Mouse (Mus musculus): ENCODE measurements around the gene E130114P18Rik. TPM values are rescaled to one million over a fixed set of nuclear protein-coding genes. Genes with fewer than 3 reads are reported as not detected.

E130114P18Rik gene
- total and polyA plus RNA-seq, 2 experiments from 2014 or later: 13.5 to 13.7 TPM

GRCm38 (mm10) chr4:97597443-97597842, 180.4 kb downstream of the E130114P18Rik start:
- no peak overlapping the region for H3K4me2 ChIP-seq (ENCODE audit: low read depth, low read length, poor library complexity, severe bottlenecking)
- ATAC-seq (ENCODE audit: low FRiP score): no peak
- TF ChIP-seq CTCF (IDR thresholded peaks at IDR 0.05): no peak

GRCm38 (mm10) chr4:97596348-97596747, 181.5 kb downstream of the E130114P18Rik start:
- Histone ChIP-seq H3K4me1 (ENCODE audit: insufficient read depth, low read length) (peaks cover 1% of the 10 kb centered on the region; the same call in 1 of the 2 replicates), H3K27ac (ENCODE audit: low read depth, low read length) (no peak overlapping the region), H3K4me3 (ENCODE audit: low read depth, low read length) (no peak overlapping the region), H3K27me3 (ENCODE audit: insufficient read depth, low read length) (no peaks in the 10 kb centered on the region), H3K36me3 (ENCODE audit: insufficient read depth, low read length) (no peaks in the 10 kb centered on the region), H3K9ac (replicated peaks; ENCODE audit: low read length, poor library complexity, severe bottlenecking) (no peak overlapping the region), H3K9me3 (ENCODE audit: low read length) (no peaks in the 10 kb centered on the region), H3K4me2 (ENCODE audit: low read depth, low read length, poor library complexity, severe bottlenecking) (no peak overlapping the region)
- TF ChIP-seq CTCF (IDR thresholded peaks at IDR 0.05): no peak
- WGBS: 90% methylated on average over 9 of the region's 9 CpGs
- no peak for DNase-seq (ENCODE audit: low spot score)
- ATAC-seq (ENCODE audit: low FRiP score): no peak

More at GRCm38 (mm10) chr4:97597443-97597842, 180.4 kb downstream of the E130114P18Rik start:
- 95% methylated on average over 1 of the region's 1 CpGs for WGBS
- H3K27me3 ChIP-seq (ENCODE audit: insufficient read depth, low read length): no peaks in the 10 kb centered on the region
- no peak for DNase-seq (ENCODE audit: low spot score)
- H3K36me3 ChIP-seq (ENCODE audit: insufficient read depth, low read length): no peaks in the 10 kb centered on the region
- no peak overlapping the region for H3K9ac ChIP-seq (replicated peaks; ENCODE audit: low read length, poor library complexity, severe bottlenecking)
- H3K4me1 ChIP-seq (ENCODE audit: insufficient read depth, low read length): peaks cover 5% of the 10 kb centered on the region; the same call in 1 of the 2 replicates
- no peak overlapping the region for H3K27ac ChIP-seq (ENCODE audit: low read depth, low read length)
- no peaks in the 10 kb centered on the region for H3K9me3 ChIP-seq (ENCODE audit: low read length)
- H3K4me3 ChIP-seq (ENCODE audit: low read depth, low read length): no peak overlapping the region

GRCm38 (mm10) chr4:97593869-97594268, 184.0 kb downstream of the E130114P18Rik start:
- WGBS: 86% methylated on average over 5 of the region's 5 CpGs
- no peak overlapping the region for H3K9ac ChIP-seq (replicated peaks; ENCODE audit: low read length, poor library complexity, severe bottlenecking)
- H3K36me3 ChIP-seq (ENCODE audit: insufficient read depth, low read length): no peaks in the 10 kb centered on the region
- H3K4me2 ChIP-seq (ENCODE audit: low read depth, low read length, poor library complexity, severe bottlenecking): no peak overlapping the region
- H3K27me3 ChIP-seq (ENCODE audit: insufficient read depth, low read length): no peaks in the 10 kb centered on the region
- TF ChIP-seq CTCF (IDR thresholded peaks at IDR 0.05): no peak
- no peak for ATAC-seq (ENCODE audit: low FRiP score)
- no peaks in the 10 kb centered on the region for H3K9me3 ChIP-seq (ENCODE audit: low read length)
- no peak for DNase-seq (ENCODE audit: low spot score)
- no peak overlapping the region for H3K4me3 ChIP-seq (ENCODE audit: low read depth, low read length)
- no peak overlapping the region for H3K27ac ChIP-seq (ENCODE audit: low read depth, low read length)
- no peaks in the 10 kb centered on the region for H3K4me1 ChIP-seq (ENCODE audit: insufficient read depth, low read length)

GRCm38 (mm10) chr4:97589790-97590189, 188.1 kb downstream of the E130114P18Rik start:
- no peaks in the 10 kb centered on the region for H3K9me3 ChIP-seq (ENCODE audit: low read length)
- H3K9ac ChIP-seq (replicated peaks; ENCODE audit: low read length, poor library complexity, severe bottlenecking): no peak overlapping the region
- no peaks in the 10 kb centered on the region for H3K4me1 ChIP-seq (ENCODE audit: insufficient read depth, low read length)
- no peak for TF ChIP-seq CTCF (IDR thresholded peaks at IDR 0.05)
- ATAC-seq (ENCODE audit: low FRiP score) (no peak), DNase-seq (ENCODE audit: low spot score) (no peak)
- no peaks in the 10 kb centered on the region for H3K27me3 ChIP-seq (ENCODE audit: insufficient read depth, low read length)
- H3K27ac ChIP-seq (ENCODE audit: low read depth, low read length): no peak overlapping the region
- H3K4me3 ChIP-seq (ENCODE audit: low read depth, low read length): no peak overlapping the region
- no peaks in the 10 kb centered on the region for H3K36me3 ChIP-seq (ENCODE audit: insufficient read depth, low read length)
- 75% methylated on average over 1 of the region's 1 CpGs for whole genome bisulfite sequencing
- H3K4me2 ChIP-seq (ENCODE audit: low read depth, low read length, poor library complexity, severe bottlenecking): no peak overlapping the region

GRCm38 (mm10) chr4:97587412-97588010, 190.4 kb downstream of the E130114P18Rik start:
- no peak overlapping the region for H3K4me2 ChIP-seq (ENCODE audit: low read depth, low read length, poor library complexity, severe bottlenecking)
- no peak overlapping the region for H3K4me3 ChIP-seq (ENCODE audit: low read depth, low read length)
- DNase-seq (ENCODE audit: low spot score) (no peak), ATAC-seq (ENCODE audit: low FRiP score) (no peak)
- H3K9me3 ChIP-seq (ENCODE audit: low read length): no peaks in the 10 kb centered on the region
- no peaks in the 10 kb centered on the region for H3K36me3 ChIP-seq (ENCODE audit: insufficient read depth, low read length)
- H3K27me3 ChIP-seq (ENCODE audit: insufficient read depth, low read length): no peaks in the 10 kb centered on the region
- H3K4me1 ChIP-seq (ENCODE audit: insufficient read depth, low read length): no peaks in the 10 kb centered on the region
- no peak for TF ChIP-seq CTCF (IDR thresholded peaks at IDR 0.05)
- WGBS: 64% methylated on average over 9 of the region's 9 CpGs
- no peak overlapping the region for H3K9ac ChIP-seq (replicated peaks; ENCODE audit: low read length, poor library complexity, severe bottlenecking)
- no peak overlapping the region for H3K27ac ChIP-seq (ENCODE audit: low read depth, low read length)

- Histone ChIP-seq H3K27ac (ENCODE audit: low read depth, low read length) (no peak overlapping the region), H3K9me3 (ENCODE audit: low read length) (no peaks in the 10 kb centered on the region), H3K9ac (replicated peaks; ENCODE audit: low read length, poor library complexity, severe bottlenecking) (no peak overlapping the region), H3K36me3 (ENCODE audit: insufficient read depth, low read length) (no peaks in the 10 kb centered on the region), H3K27me3 (ENCODE audit: insufficient read depth, low read length) (no peaks in the 10 kb centered on the region), H3K4me3 (ENCODE audit: low read depth, low read length) (no peak overlapping the region), H3K4me1 (ENCODE audit: insufficient read depth, low read length) (no peaks in the 10 kb centered on the region), H3K4me2 (ENCODE audit: low read depth, low read length, poor library complexity, severe bottlenecking) (no peak overlapping the region)
- DNase-seq (ENCODE audit: low spot score): peak; percentile 35
- 74% methylated on average over 7 of the region's 7 CpGs for WGBS
- no peak for TF ChIP-seq CTCF (IDR thresholded peaks at IDR 0.05)
- ATAC-seq (ENCODE audit: low FRiP score): no peak
These were observed 192.7 kb downstream of the E130114P18Rik start for GRCm38 (mm10) chr4:97585170-97585569.
